Mouse (Mus musculus) Patski (cell line): ENCODE data around the gene Slc9a8. TPM values are rescaled to one million over a fixed set of nuclear protein-coding genes. Genes with fewer than 3 reads are reported as not detected.
A peak's percentile ranks its signal among the peaks of the same experiment; 100 is the strongest.

Experiments used
- ATAC-seq: fragments of 100-300 bp; one replicate; pipeline ENCODE4 v1.8.0; 2021
- CTCF ChIA-PET: fragments of 350-600 bp; sonication (Branson Sonifier 250); formaldehyde crosslinking; loops from one replicate; lab custom pipeline; 2022; ENCODE audit warnings: inconsistent platforms; lab: Charles Lee
- POLR2A ChIA-PET: fragments of 350-600 bp; sonication (Branson Sonifier 250); formaldehyde crosslinking; loops from one replicate; lab custom pipeline; 2022; ENCODE audit warnings: antibody characterized with exemption, inconsistent platforms; lab: Charles Lee
- DNase-seq: peaks from one replicate; pipeline ENCODE4 v3.0.0-alpha.2; 2011; ENCODE audit warnings: low read depth, low spot score
- H3K27me3 ChIP-seq: fragments of 371-371 bp; one replicate; pipeline ENCODE4 v1.5.1; 2021
- CTCF ChIP-seq: fragments of 100-300 bp; IDR thresholded peaks from one replicate; pipeline ENCODE4 v1.5.1; 2021
- in situ Hi-C: fragments of 300-500 bp; cut with MboI; formaldehyde crosslinking; loops from 3 replicates; pipeline ENCODE4 v1.11.1; 2018; ENCODE audit warnings: low pct_unique_long_range_greater_than_20kb, mixed read lengths
- polyA plus RNA-seq: library from polyadenylated mRNA; unstranded; gene quantifications from one replicate; pipeline ENCODE4 v1.2.3, GENCODE M21; 2021

Gene Slc9a8
- polyA plus RNA-seq, 1 experiment from 2014 or later, result 23.6 TPM

- TF ChIP-seq CTCF, result no peak
- in situ Hi-C loops, result no loop called here
- no peak for ATAC-seq
Measured at GRCm38 (mm10) chr2:167476200-167476688, 54.7 kb downstream of the Slc9a8 start.

GRCm38 (mm10) chr2:167476762-167477161, 55.2 kb downstream of the Slc9a8 start:
- DNase-seq (no peak), ATAC-seq (no peak)
- H3K27me3 ChIP-seq, result no peaks in the 10 kb centered on the region
- in situ Hi-C loops, result no loop called here
- TF ChIP-seq CTCF, result no peak
- ChIA-PET CTCF (interaction anchor here (1.3 kb wide), 1 partner anchor 8 kb away, joined by 3 read pairs; no protein-coding TSS in a partner anchor), POLR2A (interaction anchor here (1.3 kb wide), 1 partner anchor 11 kb away, joined by 4 read pairs; no protein-coding TSS in a partner anchor)

More at GRCm38 (mm10) chr2:167476200-167476688, 54.7 kb downstream of the Slc9a8 start:
- no peaks in the 10 kb centered on the region for H3K27me3 ChIP-seq
- DNase-seq, result no peak
- POLR2A ChIA-PET, result interaction anchor here (1.3 kb wide), 1 partner anchor 11 kb away, joined by 4 read pairs; no protein-coding TSS in a partner anchor
- CTCF ChIA-PET, result interaction anchor here (1.3 kb wide), 1 partner anchor 9 kb away, joined by 3 read pairs; no protein-coding TSS in a partner anchor

GRCm38 (mm10) chr2:167478128-167478527, 56.6 kb downstream of the Slc9a8 start:
- ATAC-seq (no peak), DNase-seq (no peak)
- POLR2A ChIA-PET, result no interaction called here
- in situ Hi-C loops, result no loop called here
- TF ChIP-seq CTCF, result no peak
- no peaks in the 10 kb centered on the region for H3K27me3 ChIP-seq
- CTCF ChIA-PET, result interaction anchor here (1.3 kb wide), 1 partner anchor 15 kb away, joined by 3 read pairs; no protein-coding TSS in a partner anchor

GRCm38 (mm10) chr2:167479501-167479900, 58.0 kb downstream of the Slc9a8 start:
- ChIA-PET POLR2A (no interaction called here), CTCF (no interaction called here)
- no peak for ATAC-seq
- in situ Hi-C loops, result no loop called here
- no peaks in the 10 kb centered on the region for H3K27me3 ChIP-seq
- TF ChIP-seq CTCF, result no peak
- no peak for DNase-seq

- no peaks in the 10 kb centered on the region for H3K27me3 ChIP-seq
- ChIA-PET POLR2A (no interaction called here), CTCF (no interaction called here)
- no peak for TF ChIP-seq CTCF
- in situ Hi-C loops, result loop anchor here (10.0 kb wide), 1 partner anchor 882 kb away; no protein-coding TSS in a partner anchor
- ATAC-seq (no peak), DNase-seq (no peak)
Measured at GRCm38 (mm10) chr2:167482681-167483080, 61.2 kb downstream of the Slc9a8 start.

- POLR2A ChIA-PET, result no interaction called here
- TF ChIP-seq CTCF, result no peak
- no peak for DNase-seq
- no peaks in the 10 kb centered on the region for H3K27me3 ChIP-seq
- in situ Hi-C loops, result loop anchor here (10.0 kb wide), 1 partner anchor 882 kb away; no protein-coding TSS in a partner anchor
- CTCF ChIA-PET, result no interaction called here
- no peak for ATAC-seq
Measured at GRCm38 (mm10) chr2:167483081-167483826, 61.7 kb downstream of the Slc9a8 start.

GRCm38 (mm10) chr2:167483827-167484410, 62.4 kb downstream of the Slc9a8 start:
- DNase-seq (no peak), ATAC-seq (no peak)
- no peak for TF ChIP-seq CTCF
- in situ Hi-C loops, result loop anchor here (10.0 kb wide), 1 partner anchor 881 kb away; no protein-coding TSS in a partner anchor
- CTCF ChIA-PET, result no interaction called here
- POLR2A ChIA-PET, result interaction anchor here (0.5 kb wide), 1 partner anchor 63 kb away, joined by 3 read pairs; no protein-coding TSS in a partner anchor
- H3K27me3 ChIP-seq, result no peaks in the 10 kb centered on the region

GRCm38 (mm10) chr2:167484932-167485331, 63.4 kb downstream of the Slc9a8 start:
- in situ Hi-C loops, result loop anchor here (10.0 kb wide), 1 partner anchor 880 kb away; no protein-coding TSS in a partner anchor
- CTCF ChIA-PET, result interaction anchor here (1.0 to 1.4 kb wide), 2 partner anchors 8 to 66 kb away, joined by 3 read pairs; no protein-coding TSS in a partner anchor
- DNase-seq, result no peak
- POLR2A ChIA-PET, result interaction anchor here (1.7 kb wide), 1 partner anchor 15 kb away, joined by 3 read pairs; no protein-coding TSS in a partner anchor
- no peaks in the 10 kb centered on the region for H3K27me3 ChIP-seq
- no peak for ATAC-seq
- TF ChIP-seq CTCF, result no peak

GRCm38 (mm10) chr2:167485501-167486377, 64.2 kb downstream of the Slc9a8 start:
- no peaks in the 10 kb centered on the region for H3K27me3 ChIP-seq
- ATAC-seq (peak; percentile 85), DNase-seq (peak; percentile 77)
- no peak for TF ChIP-seq CTCF
- in situ Hi-C loops, result loop anchor here (10.0 kb wide), 1 partner anchor 879 kb away; no protein-coding TSS in a partner anchor
- CTCF ChIA-PET, result interaction anchor here (1.0 to 1.4 kb wide), 2 partner anchors 9 to 67 kb away, joined by 3 read pairs; no protein-coding TSS in a partner anchor
- POLR2A ChIA-PET, result interaction anchor here (1.1 to 1.7 kb wide), 2 partner anchors 16 to 22 kb away, joined by 3 to 4 read pairs; no protein-coding TSS in a partner anchor
